Mouse (Mus musculus) stomach, postnatal 0 days (tissue): ENCODE measurements at regions not wholly inside any gene's neighbourhood (a gene's known extent, or its start where the extent isn't known, plus 50 kb on each side); places are given as distances from the start of the nearest gene placed in this dataset.

Source experiments
- ATAC-seq: fragments of 200-750 bp; cut with Nextera tagmentation; 2 replicates; pipeline ENCODE4 v1.8.0; 2017; ENCODE audit not compliant: low FRiP score, low TSS enrichment
- DNase-seq: peaks from one replicate; pipeline ENCODE4 v3.0.0-alpha.2; 2016; ENCODE audit warnings: low spot score
- H3K27ac ChIP-seq: fragments of 300-500 bp; sonication (generic); replicated peaks from 2 replicates; pipeline ENCODE4 v1.5.1; 2014; ENCODE audit warnings: mild to moderate bottlenecking, control low read depth
- H3K27me3 ChIP-seq: fragments of 300-500 bp; sonication (generic); 2 replicates; pipeline ENCODE4 v1.6.1; 2014; ENCODE audit warnings: low read length; ENCODE audit not compliant: control insufficient read depth, insufficient read depth
- H3K36me3 ChIP-seq: fragments of 300-500 bp; sonication (generic); 2 replicates; pipeline ENCODE4 v1.6.1; 2014; ENCODE audit warnings: low read length, mixed read lengths; ENCODE audit not compliant: control insufficient read depth, insufficient read depth
- H3K4me1 ChIP-seq: fragments of 300-500 bp; sonication (generic); replicated peaks from 2 replicates; pipeline ENCODE4 v1.6.1; 2014; ENCODE audit warnings: antibody characterized with exemption; ENCODE audit not compliant: control insufficient read depth, insufficient read depth
- H3K4me2 ChIP-seq: fragments of 300-500 bp; sonication (generic); replicated peaks from 2 replicates; pipeline ENCODE4 v1.6.1; 2014; ENCODE audit warnings: low read depth, mild to moderate bottlenecking, control low read depth, moderate library complexity
- H3K4me3 ChIP-seq: fragments of 300-500 bp; sonication (generic); 2 replicates; pipeline ENCODE4 v1.5.1; 2014; ENCODE audit warnings: low read depth, low read length, control low read depth
- H3K9ac ChIP-seq: fragments of 300-500 bp; sonication (generic); 2 replicates; pipeline ENCODE4 v1.6.1; 2014; ENCODE audit warnings: mild to moderate bottlenecking, low read length, control low read depth, mixed read lengths
- H3K9me3 ChIP-seq: fragments of 300-500 bp; sonication (generic); 2 replicates; pipeline ENCODE4 v1.6.1; 2016; ENCODE audit warnings: low read length; ENCODE audit not compliant: control insufficient read depth
- CTCF ChIP-seq: IDR thresholded peaks from 2 replicates; pipeline ENCODE4 v1.5.1; 2016; ENCODE audit warnings: antibody characterized with exemption, low read depth, mild to moderate bottlenecking, moderate library complexity
- EP300 ChIP-seq: optimal IDR thresholded peaks from 2 replicates; pipeline ENCODE3; 2016; ENCODE audit warnings: antibody characterized with exemption
- WGBS: fragments of 180-500 bp; shearing (Covaris S2); extraction: QIAGEN DNeasy Blood & Tissue Kit; methylation state at CpG from one replicate; pipeline ENCODE4 v1.1.7; 2014; 5-methylcytosine and 5-hydroxymethylcytosine counted together

DNA sequence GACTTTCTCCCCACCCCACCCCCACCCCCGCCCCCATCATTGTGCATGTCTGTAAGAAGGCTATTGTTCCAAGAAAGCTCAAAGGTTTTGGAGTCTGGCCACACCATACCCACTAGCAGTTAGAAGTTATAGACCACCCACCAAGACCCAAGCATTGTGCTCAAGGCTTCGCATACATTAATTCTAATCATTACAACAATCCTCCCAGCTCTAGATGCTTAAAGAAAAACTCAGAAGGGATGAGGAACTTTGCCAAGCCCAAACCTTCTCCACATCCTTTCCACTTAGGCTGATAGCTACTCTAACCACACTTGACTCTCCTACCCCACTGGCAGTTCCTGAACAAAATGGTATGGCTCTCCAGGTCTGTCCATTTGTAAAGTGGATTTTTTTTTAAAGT is 86.4 kb upstream of the Sesn3 start:
- ATAC-seq (no peak), DNase-seq (no peak)
- Histone ChIP-seq H3K9ac (no peak overlapping the region), H3K4me1 (no peaks in the 10 kb centered on the region), H3K9me3 (no peaks in the 10 kb centered on the region), H3K4me2 (no peak overlapping the region), H3K27me3 (no peaks in the 10 kb centered on the region), H3K4me3 (no peak overlapping the region), H3K36me3 (no peaks in the 10 kb centered on the region), H3K27ac (no peak overlapping the region)
- 79% methylated on average over 2 of the region's 2 CpGs for WGBS
- TF ChIP-seq CTCF (no peak), EP300 (no peak)

- Histone ChIP-seq H3K9me3 (no peaks in the 10 kb centered on the region), H3K4me2 (no peak overlapping the region), H3K36me3 (no peaks in the 10 kb centered on the region), H3K4me3 (no peak overlapping the region), H3K27me3 (no peaks in the 10 kb centered on the region), H3K9ac (no peak overlapping the region), H3K27ac (no peak overlapping the region), H3K4me1 (no peaks in the 10 kb centered on the region)
- ATAC-seq (no peak), DNase-seq (no peak)
- 58% methylated on average over 9 of the region's 9 CpGs for WGBS
- no peak for TF ChIP-seq CTCF
- no peak for TF ChIP-seq EP300
These were observed 84.2 kb upstream of the Sesn3 start for GRCm38 (mm10) chr9:14190660-14191059.

DNA sequence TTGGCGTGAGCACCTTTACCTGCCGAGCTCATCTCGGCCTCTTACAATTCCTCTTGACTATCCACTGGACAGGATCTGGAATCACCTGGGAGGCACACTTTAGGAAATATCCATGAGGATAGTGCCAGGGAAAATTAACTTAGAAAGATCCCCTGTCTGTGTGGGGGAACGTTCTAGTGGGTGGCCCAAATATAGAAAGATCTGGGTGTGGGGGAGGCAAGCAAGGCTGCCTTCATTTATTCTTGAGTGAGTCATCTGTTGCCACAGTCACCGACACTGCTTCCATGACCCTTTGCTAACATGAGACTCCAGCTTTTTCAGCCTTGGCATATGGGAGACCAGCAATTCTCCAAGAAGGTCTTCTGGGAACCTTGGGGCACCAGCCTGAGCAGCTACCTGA is 80.1 kb upstream of the Sesn3 start:
- H3K4me2 ChIP-seq, result no peak overlapping the region
- ATAC-seq (no peak), DNase-seq (no peak)
- TF ChIP-seq EP300 (no peak), CTCF (no peak)
- no peak overlapping the region for H3K27ac ChIP-seq
- no peaks in the 10 kb centered on the region for H3K36me3 ChIP-seq
- no peaks in the 10 kb centered on the region for H3K27me3 ChIP-seq
- no peaks in the 10 kb centered on the region for H3K9me3 ChIP-seq
- WGBS, result 74% methylated on average over 5 of the region's 5 CpGs
- H3K4me1 ChIP-seq, result 0 out of 2 replicates have a peak, but pooled peaks cover 2% of the 10 kb centered on the region
- no peak overlapping the region for H3K4me3 ChIP-seq
- no peak overlapping the region for H3K9ac ChIP-seq

- no peak for TF ChIP-seq EP300
- TF ChIP-seq CTCF, result no peak
- no peaks in the 10 kb centered on the region for H3K36me3 ChIP-seq
- no peak overlapping the region for H3K4me3 ChIP-seq
- 68% methylated on average over 3 of the region's 3 CpGs for whole genome bisulfite sequencing
- ATAC-seq (no peak), DNase-seq (no peak)
- H3K9ac ChIP-seq, result no peak overlapping the region
- no peak overlapping the region for H3K27ac ChIP-seq
- H3K27me3 ChIP-seq, result no peaks in the 10 kb centered on the region
- no peaks in the 10 kb centered on the region for H3K9me3 ChIP-seq
- 0 out of 2 replicates have a peak, but pooled peaks cover 4% of the 10 kb centered on the region for H3K4me1 ChIP-seq
- H3K4me2 ChIP-seq, result no peak overlapping the region
These were observed 75.8 kb upstream of the Sesn3 start for GRCm38 (mm10) chr9:14199116-14199515.

DNA sequence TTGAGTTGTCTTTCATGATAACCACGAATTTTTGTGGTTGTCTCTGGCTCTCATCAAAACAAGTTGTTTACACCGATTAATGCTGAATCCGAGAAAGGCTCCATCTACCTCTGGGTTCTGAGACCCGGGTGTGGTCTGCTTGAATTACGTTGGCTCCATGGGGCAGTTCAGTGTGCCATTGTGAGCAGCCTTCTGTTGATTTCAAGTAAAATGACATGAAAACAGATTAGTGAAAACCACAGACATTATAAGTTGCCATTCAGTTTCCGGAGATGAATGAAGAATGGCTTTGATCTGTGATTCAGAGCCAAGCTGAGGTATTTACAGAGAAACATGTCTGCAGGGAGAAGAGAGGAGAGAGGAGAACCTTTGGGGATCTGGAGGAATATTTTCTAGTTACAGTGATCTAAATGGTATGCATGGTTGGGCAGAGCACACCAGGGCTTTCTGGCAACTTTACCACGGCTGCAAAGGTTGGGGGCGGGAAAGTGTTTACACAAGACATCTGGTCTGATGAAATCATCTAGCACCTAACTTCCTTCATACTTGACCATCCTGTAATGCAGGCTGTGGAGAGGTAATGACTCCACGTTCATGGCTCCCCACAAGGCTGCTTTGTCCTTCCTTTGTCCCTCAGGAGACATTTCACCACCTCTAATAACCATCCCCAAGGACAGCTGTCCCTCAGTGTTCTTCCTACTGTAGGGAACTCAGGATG is 74.7 kb upstream of the Sesn3 start:
- no peak overlapping the region for H3K4me3 ChIP-seq
- no peak overlapping the region for H3K27ac ChIP-seq
- peak; percentile 76 for ATAC-seq
- H3K4me2 ChIP-seq, result no peak overlapping the region
- 38% methylated on average over 9 of the region's 9 CpGs for WGBS
- 0 out of 2 replicates have a peak, but pooled peaks cover 4% of the 10 kb centered on the region for H3K4me1 ChIP-seq
- no peaks in the 10 kb centered on the region for H3K36me3 ChIP-seq
- TF ChIP-seq CTCF (no peak), EP300 (no peak)
- no peak overlapping the region for H3K9ac ChIP-seq
- DNase-seq, result peak; percentile 39
- no peaks in the 10 kb centered on the region for H3K27me3 ChIP-seq
- no peaks in the 10 kb centered on the region for H3K9me3 ChIP-seq

GRCm38 (mm10) chr9:14200852-14201251 is 74.0 kb upstream of the Sesn3 start:
- 0 out of 2 replicates have a peak, but pooled peaks cover 4% of the 10 kb centered on the region for H3K4me1 ChIP-seq
- TF ChIP-seq CTCF, result no peak
- TF ChIP-seq EP300, result no peak
- no peaks in the 10 kb centered on the region for H3K27me3 ChIP-seq
- no peak overlapping the region for H3K4me2 ChIP-seq
- no peaks in the 10 kb centered on the region for H3K36me3 ChIP-seq
- no peak overlapping the region for H3K9ac ChIP-seq
- no peaks in the 10 kb centered on the region for H3K9me3 ChIP-seq
- ATAC-seq (no peak), DNase-seq (no peak)
- 75% methylated on average over 4 of the region's 4 CpGs for WGBS
- H3K4me3 ChIP-seq, result no peak overlapping the region
- no peak overlapping the region for H3K27ac ChIP-seq
